Mouse (Mus musculus): ENCODE data around the gene Vmn2r115. TPM values are rescaled to one million over a fixed set of nuclear protein-coding genes. Genes with fewer than 3 reads are reported as not detected.
"Not testable (repeated sequence)": the region's sequence is repeated elsewhere in the genome, so short reads cannot be mapped to it uniquely, and the experiment has no call there.

Gene Vmn2r115
- total RNA-seq (2021), result not detected
- long read RNA-seq, experiment 1, result 0 reads
- long read RNA-seq, experiment 2, result 0 reads

DNA sequence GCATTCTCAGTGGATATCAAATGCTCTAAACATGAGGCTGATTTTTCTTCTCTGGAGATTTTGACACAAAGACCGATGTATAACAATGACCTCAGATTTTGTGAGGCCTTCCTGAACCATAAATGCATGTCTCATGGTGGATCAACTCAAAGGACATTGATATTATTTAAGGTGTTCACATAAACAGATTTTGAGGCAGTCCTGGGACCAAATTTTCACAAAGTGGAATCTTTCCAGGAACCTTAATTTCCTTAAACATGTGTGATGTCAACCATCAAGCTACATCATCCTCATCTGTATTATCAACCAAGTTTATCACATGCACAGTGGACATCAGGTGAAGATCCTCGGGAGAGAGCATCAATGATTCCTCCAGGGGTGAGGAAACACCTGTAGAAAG lies at the start of gene Vmn2r115:
TSS of gene Vmn2r115 (plus strand) at position 301 of the 400 bp plus-strand sequence.
- H3K4me3 ChIP-seq; H3K27ac ChIP-seq; intact Hi-C loops (cut with DNase I); DNase-seq (ENCODE audit: extremely low spot score in 1 of 2, low spot score in 2 of 2): not testable (repeated sequence)

GRCm38 (mm10) chr17:23312437-23312836 lies 31.1 kb upstream of the Vmn2r115 start, which contains the start of gene Vmn2r114:
Vmn2r114 (minus strand) TSS chr17:23312537.
- H3K27ac ChIP-seq; H3K4me3 ChIP-seq; DNase-seq (ENCODE audit: extremely low spot score in 1 of 2, low spot score in 2 of 2); intact Hi-C loops (cut with DNase I): not testable (repeated sequence)

DNA sequence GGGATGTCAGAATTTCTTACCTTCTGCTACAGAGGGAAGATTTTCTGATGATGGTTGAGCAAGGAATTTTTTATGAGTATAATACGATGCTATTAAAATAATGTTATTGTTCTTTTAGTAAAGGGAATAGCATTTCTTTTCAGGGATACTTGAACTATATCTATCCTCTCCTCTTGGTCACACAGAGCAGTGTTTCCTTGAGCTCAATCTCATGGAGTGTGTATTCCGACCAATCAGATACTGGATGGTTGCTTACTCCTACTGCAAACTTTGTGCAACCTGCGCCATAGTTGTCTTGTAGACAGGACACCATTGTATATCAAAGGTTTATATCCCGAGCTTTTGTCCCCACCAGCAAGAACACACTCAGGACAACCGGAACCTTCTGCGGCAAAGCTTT lies 12.9 kb upstream of the Vmn2r115 start:
- intact Hi-C loops (cut with DNase I), result no loop called here
- no peak for TF ChIP-seq CTCF (IDR thresholded peaks at IDR 0.05)
- no peak overlapping the region for H3K4me3 ChIP-seq
- no peak overlapping the region for H3K27ac ChIP-seq
- DNase-seq (ENCODE audit: extremely low spot score in 1 of 2, low spot score in 2 of 2), result no peak

DNA sequence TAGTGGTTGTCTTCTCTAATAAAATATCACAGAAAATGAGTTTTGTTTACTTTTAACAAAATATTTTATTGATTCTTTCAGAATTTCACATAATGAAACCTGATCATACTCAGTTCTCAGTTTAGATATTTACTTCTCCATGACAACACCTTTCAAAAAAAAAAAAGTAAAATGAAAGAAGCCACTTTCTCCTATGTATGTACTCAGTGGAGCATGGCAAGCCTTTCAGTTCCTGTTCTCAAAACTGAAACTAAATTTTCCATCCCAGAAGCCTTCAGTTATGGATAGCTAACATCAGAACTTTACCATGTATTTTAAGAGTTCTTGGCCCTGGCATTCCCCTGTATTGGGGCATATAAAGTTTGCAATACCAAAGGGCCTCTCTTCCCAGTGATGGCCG lies 8.1 kb downstream of the Vmn2r115 start:
- Histone ChIP-seq H3K4me3 (no peak overlapping the region), H3K27ac (no peak overlapping the region)
- intact Hi-C loops (cut with DNase I), result no loop called here
- no peak for DNase-seq (ENCODE audit: extremely low spot score in 1 of 2, low spot score in 2 of 2)
- TF ChIP-seq CTCF (IDR thresholded peaks at IDR 0.05), result no peak

DNA sequence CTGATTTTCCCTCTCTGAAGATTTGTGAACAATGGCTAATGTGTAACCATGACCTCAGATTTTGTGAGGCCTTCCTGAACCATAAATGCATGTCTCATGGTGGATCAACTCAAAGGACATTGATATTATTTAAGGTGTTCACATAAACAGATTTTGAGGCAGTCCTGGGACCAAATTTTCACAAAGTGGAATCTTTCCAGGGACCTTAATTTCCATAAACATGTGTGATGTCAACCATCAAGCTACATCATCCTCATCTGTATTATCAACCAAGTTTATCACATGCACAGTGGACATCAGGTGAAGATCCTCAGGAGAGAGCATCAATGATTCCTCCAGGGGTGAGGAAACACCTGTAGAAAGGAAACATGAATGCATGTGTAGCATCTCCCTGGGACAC lies 40.8 kb downstream of the Vmn2r115 start, which contains the start of gene Vmn2r116:
TSS of gene Vmn2r116 (plus strand) at position 301 of the 400 bp plus-strand sequence.
- intact Hi-C loops (cut with DNase I); H3K27ac ChIP-seq; DNase-seq (ENCODE audit: extremely low spot score in 1 of 2, low spot score in 2 of 2); H3K4me3 ChIP-seq: not testable (repeated sequence)

Other genes starting within 250 kb of the Vmn2r115 start
- 10 to 100 TPM; 18.4 to 20.7 TPM for gene Zfp40, start 150.5 kb upstream of the Vmn2r115 start, total RNA-seq (2021)
- not detected for gene Vmn2r114, start 31.2 kb upstream of the Vmn2r115 start, total RNA-seq (2021)
- not detected for gene Vmn2r116, start 40.9 kb downstream of the Vmn2r115 start, total RNA-seq (2021)
- gene Vmn2r117, start 136.0 kb downstream of the Vmn2r115 start, total RNA-seq (2021), result not detected
- 1 to 10 TPM; 6.8 TPM for gene Zfp213, start 220.5 kb downstream of the Vmn2r115 start, total RNA-seq (2021)

All from left cerebral cortex, adult 2 months (tissue).